Mouse (Mus musculus) liver, embryonic 15.5 days (tissue): ENCODE results near the gene Hmx3. TPM values are rescaled to one million over a fixed set of nuclear protein-coding genes. Genes with fewer than 3 reads are reported as not detected.

ENCODE experiments used
- ATAC-seq: fragments of 200-750 bp; cut with Nextera tagmentation; 2 replicates; pipeline ENCODE4 v1.8.0; 2017; ENCODE audit warnings: moderate number of reproducible peaks, mild to moderate bottlenecking, moderate library complexity; ENCODE audit not compliant: insufficient read depth
- H3K27ac ChIP-seq: fragments of 300-500 bp; sonication (generic); replicated peaks from 2 replicates; pipeline ENCODE4 v1.5.1; 2015; ENCODE audit warnings: mild to moderate bottlenecking, inconsistent platforms
- H3K27me3 ChIP-seq: fragments of 300-500 bp; sonication (generic); 2 replicates; pipeline ENCODE4 v1.6.1; 2015; ENCODE audit warnings: mild to moderate bottlenecking, inconsistent platforms
- H3K36me3 ChIP-seq: fragments of 300-500 bp; sonication (generic); replicated peaks from 2 replicates; pipeline ENCODE4 v1.6.1; 2015; ENCODE audit warnings: moderate library complexity, mild to moderate bottlenecking, inconsistent platforms
- H3K4me1 ChIP-seq: fragments of 300-500 bp; sonication (generic); replicated peaks from 2 replicates; pipeline ENCODE4 v1.6.1; 2015; ENCODE audit warnings: inconsistent platforms
- H3K4me2 ChIP-seq: fragments of 300-500 bp; sonication (generic); 2 replicates; pipeline ENCODE4 v1.6.1; 2015; ENCODE audit warnings: moderate library complexity, mild to moderate bottlenecking, inconsistent platforms
- H3K4me3 ChIP-seq: fragments of 300-500 bp; sonication (generic); replicated peaks from 2 replicates; pipeline ENCODE4 v1.5.1; 2015; ENCODE audit warnings: mild to moderate bottlenecking, inconsistent platforms
- H3K9ac ChIP-seq: fragments of 300-500 bp; sonication (generic); 2 replicates; pipeline ENCODE4 v1.6.1; 2015; ENCODE audit warnings: moderate library complexity, mild to moderate bottlenecking, inconsistent platforms
- H3K9me3 ChIP-seq: fragments of 300-500 bp; sonication (generic); replicated peaks from 2 replicates; pipeline ENCODE4 v1.6.1; 2016; ENCODE audit warnings: inconsistent platforms
- WGBS: fragments of 180-500 bp; shearing (Covaris S2); methylation state at CpG from one replicate; pipeline ENCODE4 v1.1.7; 2015; ENCODE audit warnings: mixed read lengths; ENCODE audit not compliant: insufficient replicate concordance; 5-methylcytosine and 5-hydroxymethylcytosine counted together
- polyA plus RNA-seq: library from polyadenylated mRNA; unstranded; fragments of >200 nt; fragmentation: Nextera tagmentation; extraction: Ambion mirVana; gene quantifications from 2 replicates; pipeline ENCODE4 v1.2.1, GENCODE M21; 2015

Hmx3 gene
- polyA plus RNA-seq, 1 experiment from 2014 or later = not detected

GRCm38 (mm10) chr7:131548473-131548872, 5.8 kb downstream of the Hmx3 start, which contains the start of gene Hmx2:
Gene Hmx2 (plus strand): TSS chr7:131548773.
- Histone ChIP-seq H3K4me2 (no peak within 1 kb of the TSS), H3K9me3 (no peaks in the 10 kb centered on the region), H3K27ac (no peak within 1 kb of the TSS), H3K4me1 (peaks cover 10% of the 10 kb centered on the region), H3K9ac (no peak within 1 kb of the TSS), H3K36me3 (no peaks in the 10 kb centered on the region), H3K27me3 (peaks cover 100% of the 10 kb centered on the region), H3K4me3 (no peak within 1 kb of the TSS)
- no peak for ATAC-seq
- WGBS = 6% methylated on average over 3 of the region's 3 CpGs

GRCm38 (mm10) chr7:131551471-131551870, 8.8 kb downstream of the Hmx3 start:
- Histone ChIP-seq H3K4me2 (no peak overlapping the region), H3K36me3 (no peaks in the 10 kb centered on the region), H3K27me3 (peaks cover 100% of the 10 kb centered on the region), H3K9me3 (no peaks in the 10 kb centered on the region), H3K9ac (no peak overlapping the region), H3K4me1 (peaks cover 16% of the 10 kb centered on the region), H3K27ac (no peak overlapping the region), H3K4me3 (no peak overlapping the region)
- no peak for ATAC-seq
- under 1% methylated on average over 4 of the region's 4 CpGs for WGBS

- no peaks in the 10 kb centered on the region for H3K36me3 ChIP-seq
Observed at GRCm38 (mm10) chr7:131551931-131552741, 9.5 kb downstream of the Hmx3 start.

DNA sequence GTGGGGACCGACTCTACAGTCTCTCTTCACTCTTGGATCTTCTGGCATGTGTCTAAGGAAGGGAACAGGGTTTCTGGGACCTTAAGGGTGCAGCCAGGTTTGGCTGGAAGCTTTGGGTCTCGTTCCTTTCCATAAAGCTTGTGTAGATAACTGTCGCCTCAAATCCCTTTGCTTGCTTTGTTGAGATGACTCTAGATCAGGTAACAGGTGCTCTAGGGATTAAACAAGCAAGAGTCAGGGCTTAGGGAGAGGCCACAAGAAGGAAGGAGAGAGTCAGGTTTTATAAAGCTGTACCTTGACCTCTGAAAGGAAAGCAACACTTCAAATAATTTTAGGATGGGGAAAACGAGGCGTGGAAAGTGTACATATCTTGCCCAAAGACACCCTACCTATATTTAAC, 10.1 kb downstream of the Hmx3 start:
- no peak for ATAC-seq
- WGBS = under 1% methylated on average over 5 of the region's 5 CpGs
- peaks cover 100% of the 10 kb centered on the region for H3K27me3 ChIP-seq

More at GRCm38 (mm10) chr7:131551931-131552741, 9.5 kb downstream of the Hmx3 start:
- H3K27me3 ChIP-seq = peaks cover 100% of the 10 kb centered on the region
- peaks cover 22% of the 10 kb centered on the region for H3K4me1 ChIP-seq
- ATAC-seq = no peak
- H3K4me3 ChIP-seq = no peak overlapping the region
- H3K9me3 ChIP-seq = no peaks in the 10 kb centered on the region
- WGBS = 2% methylated on average over 42 of the region's 42 CpGs
- no peak overlapping the region for H3K4me2 ChIP-seq
- no peak overlapping the region for H3K27ac ChIP-seq
- no peak overlapping the region for H3K9ac ChIP-seq

DNA sequence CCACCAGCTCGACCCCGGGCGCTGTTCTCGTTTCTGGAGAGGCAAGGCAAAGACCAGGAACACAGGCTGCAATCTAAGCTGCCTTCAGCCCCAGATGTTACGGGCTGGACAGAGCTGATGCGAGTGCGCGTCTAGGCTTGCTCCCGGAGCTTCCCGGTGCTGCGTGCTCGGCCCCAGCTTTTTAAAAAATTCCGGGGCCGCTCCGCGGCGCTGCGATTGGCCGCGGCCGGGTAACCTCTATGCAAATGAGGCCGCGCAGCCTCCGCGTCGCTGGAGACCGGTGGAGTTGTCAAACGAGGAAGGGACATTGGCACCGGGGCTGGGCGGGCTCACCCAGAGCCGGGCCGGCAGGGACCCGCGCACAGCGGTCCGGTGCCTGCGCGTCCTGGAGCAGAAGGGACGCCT, 11.1 kb downstream of the Hmx3 start:
- no peak overlapping the region for H3K27ac ChIP-seq
- no peaks in the 10 kb centered on the region for H3K9me3 ChIP-seq
- peaks cover 100% of the 10 kb centered on the region for H3K27me3 ChIP-seq
- ATAC-seq = no peak
- peak overlapping the region; percentile 50 for H3K4me2 ChIP-seq
- H3K9ac ChIP-seq = no peak overlapping the region
- H3K4me3 ChIP-seq = peak overlapping the region; percentile 24
- under 1% methylated on average over 38 of the region's 39 CpGs for WGBS
- H3K4me1 ChIP-seq = peaks cover 22% of the 10 kb centered on the region
- no peaks in the 10 kb centered on the region for H3K36me3 ChIP-seq

More for the DNA sequence above, 10.1 kb downstream of the Hmx3 start:
- Histone ChIP-seq H3K9ac (no peak overlapping the region), H3K4me2 (no peak overlapping the region), H3K4me1 (peaks cover 22% of the 10 kb centered on the region), H3K27ac (no peak overlapping the region), H3K4me3 (no peak overlapping the region), H3K36me3 (no peaks in the 10 kb centered on the region), H3K9me3 (no peaks in the 10 kb centered on the region)

DNA sequence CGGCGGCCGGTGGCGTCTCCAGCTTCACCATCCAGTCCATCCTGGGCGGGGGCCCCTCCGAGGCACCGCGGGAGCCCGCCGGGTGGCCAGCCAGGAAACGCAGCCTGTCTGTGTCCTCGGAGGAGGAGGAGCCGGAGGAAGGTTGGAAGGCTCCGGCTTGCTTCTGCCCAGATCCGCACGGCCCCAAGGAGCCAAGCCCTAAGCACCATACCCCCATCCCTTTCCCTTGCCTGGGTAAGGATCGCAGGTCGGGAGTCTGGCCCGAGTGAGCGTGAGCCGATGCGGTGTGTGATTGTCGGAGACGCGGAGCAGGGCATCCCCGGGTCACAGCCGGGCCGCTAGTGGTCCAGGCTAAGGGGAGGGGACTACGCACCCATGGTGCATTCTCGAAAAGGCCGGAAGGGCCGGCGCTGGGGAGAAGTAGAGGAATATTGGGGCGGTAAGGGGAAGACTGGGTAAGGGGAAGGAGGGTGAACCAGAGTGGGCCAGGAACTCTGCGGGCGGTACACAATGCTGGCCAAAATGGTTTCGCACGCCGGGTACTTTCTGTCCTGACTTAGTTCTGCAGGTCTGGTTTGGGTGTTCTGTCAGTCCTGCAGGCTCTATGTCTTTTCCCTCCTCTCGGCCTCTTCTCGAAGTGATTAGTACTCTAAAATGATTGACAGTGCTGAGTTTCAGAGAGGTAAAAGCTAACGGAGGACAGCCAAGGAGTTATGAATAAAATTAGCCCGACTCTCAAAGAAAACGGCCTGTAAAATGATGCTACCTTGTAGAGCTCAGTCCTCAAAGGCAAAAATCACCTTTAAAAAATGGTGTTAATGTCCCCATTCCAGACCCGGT, 11.9 kb downstream of the Hmx3 start:
- H3K9ac ChIP-seq = no peak overlapping the region

DNA sequence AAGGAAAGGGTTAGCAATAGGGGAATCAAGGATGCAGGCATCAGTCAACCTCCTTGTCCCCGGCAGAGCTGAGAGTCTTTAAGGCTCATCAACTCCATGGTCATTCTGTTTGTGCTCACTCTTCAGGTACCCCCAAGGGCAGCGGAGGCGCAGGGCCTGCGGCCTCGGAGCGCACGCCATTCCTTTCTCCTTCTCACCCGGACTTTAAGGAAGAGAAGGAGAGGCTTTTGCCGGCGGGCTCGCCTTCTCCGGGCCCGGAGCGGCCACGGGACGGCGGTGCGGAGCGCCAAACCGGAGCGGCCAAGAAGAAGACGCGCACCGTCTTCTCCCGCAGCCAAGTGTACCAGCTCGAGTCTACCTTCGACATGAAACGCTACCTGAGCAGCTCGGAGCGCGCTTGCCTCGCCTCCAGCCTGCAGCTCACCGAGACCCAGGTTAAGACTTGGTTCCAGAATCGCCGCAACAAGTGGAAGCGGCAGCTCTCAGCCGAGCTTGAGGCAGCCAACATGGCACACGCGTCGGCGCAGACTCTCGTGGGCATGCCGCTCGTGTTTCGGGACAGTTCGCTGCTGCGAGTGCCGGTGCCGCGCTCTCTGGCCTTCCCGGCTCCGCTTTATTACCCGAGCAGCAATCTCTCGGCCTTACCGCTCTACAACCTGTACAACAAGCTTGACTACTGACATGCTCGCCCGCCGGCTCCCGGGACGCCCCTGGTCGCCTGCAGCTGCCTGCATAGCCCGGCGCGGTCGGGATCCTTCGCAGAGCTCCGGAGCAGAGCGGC, 12.8 kb downstream of the Hmx3 start:
- Histone ChIP-seq H3K27me3 (peaks cover 92% of the 10 kb centered on the region), H3K4me3 (no peak overlapping the region), H3K4me2 (peak overlapping the region; percentile 13; the same call in 1 of the 2 replicates), H3K27ac (no peak overlapping the region), H3K9ac (no peak overlapping the region), H3K4me1 (peaks cover 25% of the 10 kb centered on the region), H3K9me3 (no peaks in the 10 kb centered on the region), H3K36me3 (no peaks in the 10 kb centered on the region)
- ATAC-seq = no peak
- WGBS = under 1% methylated on average over 68 of the region's 68 CpGs

More for the DNA sequence above, 11.9 kb downstream of the Hmx3 start:
- H3K27ac ChIP-seq = no peak overlapping the region
- 2% methylated on average over 45 of the region's 45 CpGs for WGBS
- no peaks in the 10 kb centered on the region for H3K9me3 ChIP-seq
- peak overlapping the region; percentile 24 for H3K4me3 ChIP-seq
- H3K4me2 ChIP-seq = peak overlapping the region; percentile 50; the same call in 1 of the 2 replicates
- peaks cover 24% of the 10 kb centered on the region for H3K4me1 ChIP-seq
- H3K27me3 ChIP-seq = peaks cover 100% of the 10 kb centered on the region
- H3K36me3 ChIP-seq = no peaks in the 10 kb centered on the region
- ATAC-seq = no peak

DNA sequence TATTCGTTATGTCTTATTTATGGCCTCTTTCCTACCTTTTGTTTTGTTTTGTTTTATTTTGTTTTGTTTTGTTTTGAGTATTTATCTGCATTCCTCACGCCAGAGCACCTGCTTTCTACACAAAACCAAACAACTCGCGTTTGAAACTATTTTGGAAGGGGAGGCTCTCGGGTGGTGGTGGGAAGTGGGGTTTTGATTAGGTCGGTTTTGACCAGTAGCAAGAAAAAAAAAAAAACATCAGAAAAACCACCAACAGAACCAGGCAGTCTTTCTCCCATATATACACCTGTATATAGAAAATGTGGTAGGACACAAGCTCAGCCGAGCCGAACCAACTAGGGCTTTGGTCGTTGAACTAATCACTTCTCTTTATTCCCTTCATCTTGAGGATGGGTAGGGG, 13.4 kb downstream of the Hmx3 start:
- no peak for ATAC-seq
- peaks cover 25% of the 10 kb centered on the region for H3K4me1 ChIP-seq
- no peak overlapping the region for H3K27ac ChIP-seq
- no peak overlapping the region for H3K4me2 ChIP-seq
- no peaks in the 10 kb centered on the region for H3K36me3 ChIP-seq
- H3K4me3 ChIP-seq = no peak overlapping the region
- no peaks in the 10 kb centered on the region for H3K9me3 ChIP-seq
- 2% methylated on average over 9 of the region's 9 CpGs for WGBS
- H3K9ac ChIP-seq = no peak overlapping the region
- H3K27me3 ChIP-seq = peaks cover 86% of the 10 kb centered on the region

GRCm38 (mm10) chr7:131556541-131557271, 14.0 kb downstream of the Hmx3 start:
- Histone ChIP-seq H3K27ac (no peak overlapping the region), H3K9me3 (no peaks in the 10 kb centered on the region), H3K4me2 (peak overlapping the region; percentile 35; the same call in 1 of the 2 replicates), H3K27me3 (peaks cover 80% of the 10 kb centered on the region), H3K4me1 (peaks cover 26% of the 10 kb centered on the region), H3K9ac (no peak overlapping the region), H3K4me3 (0 out of 2 replicates have a peak overlapping the region, but pooled peaks have one; percentile 2), H3K36me3 (peaks cover under 1% of the 10 kb centered on the region)
- no peak for ATAC-seq
- 2% methylated on average over 37 of the region's 37 CpGs for WGBS

DNA sequence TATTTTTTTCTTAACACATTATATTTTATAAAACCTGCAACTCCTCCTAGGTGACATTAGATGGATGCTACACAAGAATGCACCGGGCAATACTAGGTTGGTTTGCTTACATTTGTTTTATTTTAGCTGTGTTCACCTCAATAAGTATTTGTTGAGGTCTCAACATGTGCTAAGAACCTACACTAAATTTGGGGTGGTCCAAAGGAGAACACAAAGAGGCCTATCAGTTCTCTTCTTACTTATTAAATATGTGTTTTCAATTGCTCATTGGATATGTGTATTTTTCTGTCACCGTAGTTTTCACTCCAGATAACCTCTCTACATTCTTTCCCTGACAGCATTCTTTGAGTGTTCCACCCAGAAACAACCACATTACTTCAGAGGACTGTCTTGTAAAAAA, 15.1 kb downstream of the Hmx3 start:
- Histone ChIP-seq H3K27me3 (peaks cover 69% of the 10 kb centered on the region), H3K27ac (no peak overlapping the region), H3K9ac (no peak overlapping the region), H3K36me3 (peaks cover 11% of the 10 kb centered on the region), H3K9me3 (no peaks in the 10 kb centered on the region), H3K4me2 (no peak overlapping the region), H3K4me1 (peaks cover 36% of the 10 kb centered on the region), H3K4me3 (no peak overlapping the region)
- WGBS = 41% methylated on average over 2 of the region's 2 CpGs
- ATAC-seq = no peak
